Mouse (Mus musculus): Measurements from ENCODE around the gene Slc23a2. TPM values are rescaled to one million over a fixed set of nuclear protein-coding genes. Genes with fewer than 3 reads are reported as not detected.

Slc23a2 gene
- polyA plus RNA-seq, 1 experiment from 2014 or later, result 12.5 TPM

- WGBS, result 74% methylated on average over 5 of the region's 5 CpGs
- no peak for ATAC-seq (ENCODE audit: insufficient number of reproducible peaks, insufficient read depth, low FRiP score, low TSS enrichment, low read depth)
- peaks cover 48% of the 10 kb centered on the region for H3K4me1 ChIP-seq (replicated peaks)
- no peak overlapping the region for H3K4me3 ChIP-seq (replicated peaks)
- no peaks in the 10 kb centered on the region for H3K9me3 ChIP-seq
- no peaks in the 10 kb centered on the region for H3K36me3 ChIP-seq
- no peak overlapping the region for H3K27ac ChIP-seq
- H3K27me3 ChIP-seq, result no peaks in the 10 kb centered on the region
- no peak overlapping the region for H3K9ac ChIP-seq (replicated peaks)
- H3K4me2 ChIP-seq, result no peak overlapping the region
Measured at GRCm38 (mm10) chr2:132003916-132004315, 141.0 kb downstream of the Slc23a2 start.

Other genes with a start within 250 kb of the Slc23a2 start
- gene Prnp, start 235.2 kb downstream of the Slc23a2 start, polyA plus RNA-seq (2016; fragmentation: Nextera tagmentation; extraction: Ambion mirVana), result 41.2 and 43.6 TPM in 2 replicates
- gene Prn, start 235.2 kb downstream of the Slc23a2 start, polyA plus RNA-seq (2016; fragmentation: Nextera tagmentation; extraction: Ambion mirVana), result not detected in 2 replicates
- gene Prnd, start 194.2 kb downstream of the Slc23a2 start, polyA plus RNA-seq (2016; fragmentation: Nextera tagmentation; extraction: Ambion mirVana), result 20.3 and 21.6 TPM in 2 replicates
- 5.3 and 7.8 TPM in 2 replicates for gene Rassf2, start 114.8 kb downstream of the Slc23a2 start, polyA plus RNA-seq (2016; fragmentation: Nextera tagmentation; extraction: Ambion mirVana)
- 46.8 and 47.3 TPM in 2 replicates for gene Tmem230, start 102.7 kb upstream of the Slc23a2 start, polyA plus RNA-seq (2016; fragmentation: Nextera tagmentation; extraction: Ambion mirVana)
- 311 and 315 TPM in 2 replicates for gene Pcna, start 108.2 kb upstream of the Slc23a2 start, polyA plus RNA-seq (2016; fragmentation: Nextera tagmentation; extraction: Ambion mirVana)
- 26.7 and 34.2 TPM in 2 replicates for gene Cds2, start 118.0 kb upstream of the Slc23a2 start, polyA plus RNA-seq (2016; fragmentation: Nextera tagmentation; extraction: Ambion mirVana)
- 2.5 and 3.2 TPM in 2 replicates for gene Prokr2, start 240.3 kb upstream of the Slc23a2 start, polyA plus RNA-seq (2016; fragmentation: Nextera tagmentation; extraction: Ambion mirVana)